Mouse (Mus musculus) ES-Bruce4 (cell line): ENCODE measurements around the gene Mef2a.

Experiments used
- EP300 ChIP-seq: IDR thresholded peaks from 2 replicates; pipeline ENCODE4 v1.6.1; 2011; ENCODE audit warnings: low read depth, low read length; ENCODE audit not compliant: insufficient read depth
- POLR2A ChIP-seq: IDR thresholded peaks from one replicate; pipeline ENCODE4 v1.8.1; 2011; ENCODE audit warnings: low read length; ENCODE audit not compliant: insufficient read depth

DNA sequence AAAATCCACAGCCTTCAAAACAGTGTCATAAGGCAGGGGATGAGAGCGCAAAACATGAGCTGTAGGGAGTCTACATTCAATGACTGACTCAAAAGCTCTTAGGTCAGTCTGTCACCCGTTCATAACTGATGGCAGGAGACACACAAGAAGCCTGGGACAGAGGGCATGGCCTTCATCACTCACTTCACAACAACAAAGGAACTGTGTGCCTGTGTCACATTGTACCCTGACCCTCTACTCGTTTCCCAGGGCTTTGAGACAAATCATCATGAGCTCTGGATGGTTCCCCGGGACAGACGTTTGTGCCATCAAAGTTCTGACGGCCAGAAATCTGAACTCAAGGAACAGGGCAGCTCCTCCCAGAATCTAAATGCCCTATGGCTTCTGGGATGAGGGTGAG lies 161.3 kb downstream of the Mef2a start:
- TF ChIP-seq POLR2A = no peak
- TF ChIP-seq EP300 = no peak
